Mouse (Mus musculus) kidney, embryonic 16.5 days (tissue): ENCODE measurements at regions not wholly inside any gene's neighbourhood (a gene's known extent, or its start where the extent isn't known, plus 50 kb on each side); places are given as distances from the start of the nearest gene placed in this dataset.
"Not testable (repeated sequence)": the region's sequence is repeated elsewhere in the genome, so short reads cannot be mapped to it uniquely, and the experiment has no call there.

Source experiments
- ATAC-seq: fragments of 200-750 bp; cut with Nextera tagmentation; 2 replicates; pipeline ENCODE4 v1.8.0; 2017; ENCODE audit warnings: moderate TSS enrichment; ENCODE audit not compliant: low FRiP score, low TSS enrichment
- H3K27ac ChIP-seq: fragments of 300-500 bp; sonication (generic); 2 replicates; pipeline ENCODE4 v1.5.1; 2014; ENCODE audit warnings: low read length
- H3K27me3 ChIP-seq: fragments of 300-500 bp; sonication (generic); 2 replicates; pipeline ENCODE4 v1.6.1; 2014; ENCODE audit warnings: low read length, control low read depth, mixed read lengths; ENCODE audit not compliant: insufficient read depth
- H3K36me3 ChIP-seq: fragments of 300-500 bp; sonication (generic); 2 replicates; pipeline ENCODE4 v1.6.1; 2014; ENCODE audit warnings: low read length, control low read depth, mixed read lengths; ENCODE audit not compliant: insufficient read depth
- H3K4me1 ChIP-seq: fragments of 300-500 bp; sonication (generic); 2 replicates; pipeline ENCODE4 v1.6.1; 2014; ENCODE audit warnings: low read length, control low read depth, mixed read lengths; ENCODE audit not compliant: insufficient read depth
- H3K4me2 ChIP-seq: fragments of 300-500 bp; sonication (generic); replicated peaks from 2 replicates; pipeline ENCODE4 v1.6.1; 2014; ENCODE audit warnings: low read depth, low read length
- H3K4me3 ChIP-seq: fragments of 300-500 bp; sonication (generic); 2 replicates; pipeline ENCODE4 v1.5.1; 2014; ENCODE audit warnings: mild to moderate bottlenecking, low read length
- H3K9ac ChIP-seq: fragments of 300-500 bp; sonication (generic); replicated peaks from 2 replicates; pipeline ENCODE4 v1.6.1; 2014; ENCODE audit warnings: low read length
- H3K9me3 ChIP-seq: fragments of 300-500 bp; sonication (generic); 2 replicates; pipeline ENCODE4 v1.6.1; 2016; ENCODE audit warnings: low read length, control low read depth
- whole genome bisulfite sequencing: fragments of 180-500 bp; shearing (Covaris S2); extraction: QIAGEN DNeasy Blood & Tissue Kit; methylation state at CpG from one replicate; pipeline ENCODE4 v1.1.7; 2014; 5-methylcytosine and 5-hydroxymethylcytosine counted together

DNA sequence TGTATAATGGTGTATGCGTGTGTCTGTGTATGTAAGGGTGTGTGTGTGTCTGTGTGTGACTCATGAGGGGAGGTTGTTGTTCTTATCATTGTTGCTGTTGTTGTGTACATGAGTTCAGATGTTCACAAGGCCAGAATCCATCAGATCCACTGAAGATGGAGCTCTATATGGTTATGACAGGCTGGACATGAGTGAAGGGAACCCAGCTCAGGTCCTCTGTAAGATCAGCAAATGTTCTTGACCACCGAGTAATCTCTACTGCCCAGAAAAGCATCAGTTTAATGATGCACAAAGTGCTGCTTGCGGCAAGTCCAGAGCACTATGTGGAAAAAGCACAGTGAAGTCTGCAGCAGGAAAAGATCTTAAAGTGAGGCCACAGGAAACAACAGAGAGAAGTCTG is 77.5 kb downstream of the Gm15319 start:
- H3K27me3 ChIP-seq, H3K4me3 ChIP-seq, H3K36me3 ChIP-seq, H3K9me3 ChIP-seq, H3K9ac ChIP-seq, H3K27ac ChIP-seq, ATAC-seq, H3K4me1 ChIP-seq, H3K4me2 ChIP-seq: not testable (repeated sequence)
- WGBS, result 84% methylated on average over 2 of the region's 3 CpGs

DNA sequence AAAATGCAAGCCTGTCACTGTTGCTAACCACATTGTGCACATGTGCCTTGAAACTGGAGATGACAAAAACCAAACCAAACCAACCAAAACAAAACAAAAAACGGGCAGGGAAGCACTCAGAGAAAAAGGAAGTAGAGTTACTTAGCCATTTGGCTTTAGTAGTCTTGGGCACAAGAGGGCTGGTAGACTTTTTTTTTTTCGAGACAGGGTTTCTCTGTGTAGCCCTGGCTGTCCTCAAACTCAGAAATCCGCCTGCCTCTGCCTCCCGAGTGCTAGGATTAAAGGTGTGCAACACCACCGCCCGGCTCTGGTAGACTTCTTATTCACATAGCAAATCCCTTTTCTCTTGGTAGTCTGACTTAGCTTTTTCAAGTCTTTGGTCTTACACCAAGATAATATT is 78.2 kb downstream of the Gm15319 start:
- H3K9me3 ChIP-seq, H3K4me1 ChIP-seq, H3K36me3 ChIP-seq, H3K4me3 ChIP-seq, H3K27ac ChIP-seq, H3K9ac ChIP-seq, H3K4me2 ChIP-seq, ATAC-seq, H3K27me3 ChIP-seq: not testable (repeated sequence)
- WGBS, result 80% methylated on average over 3 of the region's 6 CpGs

DNA sequence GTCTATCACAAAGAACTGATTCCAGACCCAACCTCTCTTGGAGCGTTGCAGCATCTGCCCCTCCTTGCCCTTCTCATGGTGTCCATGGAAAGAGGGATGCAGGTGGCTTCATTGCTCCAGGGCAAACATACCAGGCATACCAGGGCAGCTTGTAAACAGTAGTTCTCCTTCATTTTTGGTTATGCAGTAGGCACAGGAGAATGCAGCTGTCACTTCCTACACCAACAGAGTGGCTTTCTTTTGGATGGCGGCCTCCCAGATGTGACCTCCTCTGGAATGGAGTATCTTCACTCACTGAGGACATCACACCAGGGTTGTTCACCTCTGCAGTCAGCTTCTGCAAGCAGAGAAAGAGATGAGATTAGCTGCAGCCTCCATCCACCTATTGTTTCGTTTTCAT is 79.9 kb downstream of the Gm15319 start:
- not testable (repeated sequence) for ATAC-seq
- WGBS, result no CpG with 5 or more reads among the region's 3 CpGs

DNA sequence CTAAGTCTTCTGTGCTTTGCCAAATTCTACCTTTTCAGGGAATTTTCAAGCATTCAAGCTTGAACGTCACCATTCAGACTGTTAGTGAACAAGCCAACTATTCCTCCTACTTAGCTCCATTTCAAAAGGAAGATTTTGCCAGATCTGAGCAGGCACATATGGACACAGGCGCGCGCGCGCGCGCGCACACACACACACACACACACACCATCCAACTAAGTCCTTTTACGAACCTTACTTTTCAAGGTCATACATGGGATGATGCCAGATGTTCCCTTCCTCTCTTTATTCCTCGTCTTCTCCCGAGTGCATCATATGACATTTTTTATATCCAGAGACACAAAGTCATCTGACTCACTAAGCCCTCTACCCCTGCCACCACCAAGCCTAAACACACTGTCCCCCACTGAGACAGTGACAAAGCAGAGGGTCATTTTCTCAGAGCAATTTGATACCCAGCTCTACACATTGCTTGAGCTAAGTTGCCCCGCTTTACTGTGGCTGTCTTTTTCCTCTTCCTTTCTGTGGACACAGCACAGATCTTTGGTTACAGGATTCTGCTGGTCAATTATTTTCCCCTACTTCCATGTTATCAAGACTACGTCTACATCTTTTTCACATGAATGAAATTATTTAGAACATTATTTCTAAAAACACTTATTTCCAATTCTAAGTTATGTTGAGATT is 81.7 kb downstream of the Gm15319 start:
- H3K36me3 ChIP-seq, H3K9me3 ChIP-seq, H3K27me3 ChIP-seq, H3K27ac ChIP-seq, H3K4me3 ChIP-seq, H3K9ac ChIP-seq, H3K4me2 ChIP-seq, H3K4me1 ChIP-seq, ATAC-seq: not testable (repeated sequence)
- 95% methylated on average over 14 of the region's 14 CpGs for WGBS

More for the DNA sequence above, 79.9 kb downstream of the Gm15319 start:
- H3K27me3 ChIP-seq, H3K4me3 ChIP-seq, H3K36me3 ChIP-seq, H3K4me2 ChIP-seq, H3K27ac ChIP-seq, H3K4me1 ChIP-seq, H3K9me3 ChIP-seq, H3K9ac ChIP-seq: not testable (repeated sequence)

DNA sequence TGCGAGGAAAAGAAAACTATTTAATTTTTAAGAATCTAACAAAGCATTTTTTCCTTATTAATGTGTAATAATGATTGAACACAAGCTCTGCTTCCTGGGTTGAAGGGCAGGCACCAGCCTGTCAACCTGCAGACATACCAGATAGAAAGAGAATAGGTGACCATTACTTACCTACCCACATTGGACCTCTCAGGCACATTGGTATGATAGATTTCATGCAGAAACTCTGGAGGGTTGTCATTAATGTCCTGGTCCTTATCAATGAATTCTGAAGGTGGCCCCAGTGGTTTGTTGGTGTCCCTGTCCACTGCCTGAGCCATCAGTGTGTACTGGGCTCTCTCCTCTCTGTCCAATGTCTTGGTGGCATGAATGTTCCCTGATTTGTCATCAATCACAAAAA is 85.3 kb downstream of the Gm15319 start:
- H3K4me3 ChIP-seq, H3K9ac ChIP-seq, H3K4me1 ChIP-seq, H3K27ac ChIP-seq, H3K27me3 ChIP-seq, H3K36me3 ChIP-seq, H3K9me3 ChIP-seq, H3K4me2 ChIP-seq, ATAC-seq: not testable (repeated sequence)
- no CpG with 5 or more reads among the region's 1 CpGs for WGBS

DNA sequence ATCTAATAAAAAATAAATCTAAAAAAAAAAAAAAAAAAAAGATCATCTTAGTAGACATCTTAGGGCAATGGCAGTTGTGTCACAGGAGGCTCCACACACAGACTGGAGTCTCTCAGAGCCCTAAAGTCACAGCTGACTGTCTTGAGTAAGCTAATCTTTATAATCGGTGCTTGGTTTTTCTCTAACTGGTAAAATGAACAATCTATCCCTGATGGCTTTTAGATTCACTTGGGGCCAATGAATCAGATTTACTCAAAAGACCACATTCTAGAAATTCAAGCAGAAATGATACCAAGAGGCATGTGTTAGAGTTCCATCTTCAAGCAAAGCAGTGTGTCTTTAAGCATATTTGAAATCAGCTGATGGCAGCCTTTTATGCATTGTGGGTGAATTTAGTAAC is 86.3 kb downstream of the Gm15319 start:
- H3K27ac ChIP-seq, ATAC-seq, H3K4me1 ChIP-seq, H3K4me2 ChIP-seq, H3K36me3 ChIP-seq, H3K4me3 ChIP-seq, H3K9me3 ChIP-seq, H3K9ac ChIP-seq, H3K27me3 ChIP-seq: not testable (repeated sequence)
- 93% methylated on average over 1 of the region's 1 CpGs for WGBS

DNA sequence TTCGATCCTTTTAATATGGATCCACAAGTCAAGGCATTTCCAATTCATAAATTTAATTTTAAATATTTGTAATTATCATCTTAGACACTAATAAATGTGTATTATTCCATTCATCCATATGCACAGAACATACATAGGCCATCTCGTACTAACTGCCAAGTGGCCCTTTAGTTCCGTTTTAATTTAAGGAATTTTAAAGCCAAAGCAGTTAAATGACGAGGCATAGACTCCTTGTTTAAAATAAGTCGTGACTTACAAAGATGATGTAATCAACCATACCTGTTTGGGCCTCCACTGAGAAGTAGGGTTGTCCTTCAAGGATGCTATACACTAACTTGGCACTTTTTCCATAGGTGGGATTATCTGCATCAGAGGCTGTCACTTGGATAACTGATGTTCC is 89.2 kb downstream of the Gm15319 start:
- not testable (repeated sequence) for H3K9ac ChIP-seq, H3K4me2 ChIP-seq, H3K27ac ChIP-seq, H3K36me3 ChIP-seq, H3K9me3 ChIP-seq, H3K4me1 ChIP-seq, H3K4me3 ChIP-seq, H3K27me3 ChIP-seq, ATAC-seq
- WGBS, result 81% methylated on average over 4 of the region's 5 CpGs

DNA sequence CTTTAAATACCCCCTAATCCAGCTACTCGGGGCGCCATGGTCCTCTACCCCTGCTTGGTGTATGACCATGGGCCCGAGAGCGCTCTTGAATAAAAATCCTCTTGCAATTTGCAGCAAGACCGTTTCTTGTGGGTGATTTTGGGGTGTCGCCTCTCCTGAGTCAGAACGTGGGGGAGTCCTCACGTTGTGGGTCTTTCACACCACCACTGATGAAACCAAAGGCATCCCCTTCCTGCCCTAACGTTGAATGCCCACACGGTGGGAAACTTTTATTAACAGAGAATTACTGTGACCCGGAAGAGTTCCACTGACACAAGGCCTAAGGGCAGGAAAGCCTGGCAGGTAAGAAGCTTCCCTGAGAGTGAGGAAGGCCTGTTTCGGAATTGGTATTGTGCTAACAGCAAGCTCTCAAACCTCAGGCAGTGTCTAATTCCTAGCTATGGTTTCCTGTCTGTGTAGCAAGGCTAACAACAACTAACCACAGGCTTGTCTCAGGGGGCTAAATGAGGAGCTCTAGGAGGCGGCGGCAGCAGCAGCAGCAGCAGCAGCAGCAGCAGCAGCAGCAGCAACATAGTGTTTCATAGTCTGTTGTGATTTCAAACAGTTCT is 95.4 kb downstream of the Gm15319 start:
- not testable (repeated sequence) for ATAC-seq, H3K4me2 ChIP-seq

DNA sequence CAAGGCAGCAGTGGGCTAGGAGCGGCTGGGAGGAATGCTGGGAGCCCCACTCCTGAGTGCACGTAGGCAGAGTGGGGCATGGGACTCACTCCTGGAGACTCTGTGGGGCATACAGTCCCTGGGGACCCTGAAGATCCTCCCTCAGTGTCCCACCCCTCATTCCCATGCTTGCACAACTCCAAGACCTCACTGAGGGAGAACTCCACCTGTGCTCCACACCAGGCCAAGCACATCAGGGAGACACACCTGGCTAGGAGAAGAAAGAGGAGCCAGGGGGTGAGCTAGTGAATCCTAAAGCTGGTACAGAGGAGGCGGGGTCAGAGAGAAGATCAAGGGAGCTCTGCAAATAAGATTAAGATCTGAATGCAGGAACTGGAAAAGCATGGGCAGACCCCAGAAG is 96.2 kb downstream of the Gm15319 start:
- H3K9ac ChIP-seq, ATAC-seq, H3K4me3 ChIP-seq, H3K27ac ChIP-seq, H3K4me1 ChIP-seq, H3K4me2 ChIP-seq, H3K9me3 ChIP-seq, H3K27me3 ChIP-seq, H3K36me3 ChIP-seq: not testable (repeated sequence)
- 85% methylated on average over 3 of the region's 3 CpGs for WGBS

More for the DNA sequence above, 95.4 kb downstream of the Gm15319 start:
- not testable (repeated sequence) for H3K4me1 ChIP-seq, H3K4me3 ChIP-seq, H3K9me3 ChIP-seq, H3K36me3 ChIP-seq, H3K27ac ChIP-seq, H3K27me3 ChIP-seq, H3K9ac ChIP-seq
- 88% methylated on average over 10 of the region's 14 CpGs for WGBS

DNA sequence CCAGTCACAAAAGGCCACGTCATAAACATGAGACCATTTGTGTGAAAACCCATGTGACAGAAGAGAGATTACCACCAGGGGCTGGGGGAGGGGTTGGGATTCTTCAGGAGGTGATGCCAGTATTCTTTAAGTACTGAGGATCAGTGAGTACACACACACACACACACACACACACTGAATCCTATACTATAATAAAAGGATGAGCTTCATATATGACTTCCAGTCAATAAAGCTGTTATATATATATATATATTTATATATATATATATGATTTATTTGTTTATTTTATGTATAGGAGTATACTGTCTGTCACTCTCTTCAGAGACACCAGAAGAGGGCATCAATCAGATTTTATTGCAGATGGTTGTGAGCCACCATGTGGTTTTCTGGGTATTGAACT is 98.4 kb downstream of the Gm15319 start:
- not testable (repeated sequence) for ATAC-seq, H3K36me3 ChIP-seq, H3K4me2 ChIP-seq, H3K27ac ChIP-seq, H3K27me3 ChIP-seq, H3K9ac ChIP-seq, H3K4me3 ChIP-seq, H3K4me1 ChIP-seq, H3K9me3 ChIP-seq
- 90% methylated on average over 1 of the region's 1 CpGs for WGBS
